Mouse (Mus musculus) cerebellum, adult 9-11 months (tissue): ENCODE results near the gene Snap23.

Experiments used
- DNase-seq: peaks from one replicate; pipeline ENCODE4 v3.0.0; 2022

The Snap23 gene

DNA sequence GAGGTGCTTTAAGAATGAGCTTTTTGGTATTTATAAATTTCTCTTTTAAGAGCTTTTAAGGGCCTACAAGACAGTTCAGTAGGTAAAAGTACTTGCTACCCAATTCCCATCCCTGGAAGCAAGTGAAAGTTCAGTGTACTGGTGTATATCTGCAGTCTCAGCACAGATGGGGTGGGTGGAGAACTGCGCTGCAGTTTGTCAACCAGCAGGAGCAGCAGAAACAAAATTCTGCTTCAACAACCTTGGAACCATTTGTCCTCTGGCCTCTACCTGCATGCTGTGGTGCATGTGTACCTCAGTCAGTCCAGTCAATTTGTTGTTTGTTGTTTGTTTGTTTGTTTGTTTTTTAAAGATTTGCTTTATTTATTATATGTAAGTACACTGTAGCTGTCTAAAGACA, 24.8 kb downstream of the Snap23 start:
- DNase-seq, result no peak

DNA sequence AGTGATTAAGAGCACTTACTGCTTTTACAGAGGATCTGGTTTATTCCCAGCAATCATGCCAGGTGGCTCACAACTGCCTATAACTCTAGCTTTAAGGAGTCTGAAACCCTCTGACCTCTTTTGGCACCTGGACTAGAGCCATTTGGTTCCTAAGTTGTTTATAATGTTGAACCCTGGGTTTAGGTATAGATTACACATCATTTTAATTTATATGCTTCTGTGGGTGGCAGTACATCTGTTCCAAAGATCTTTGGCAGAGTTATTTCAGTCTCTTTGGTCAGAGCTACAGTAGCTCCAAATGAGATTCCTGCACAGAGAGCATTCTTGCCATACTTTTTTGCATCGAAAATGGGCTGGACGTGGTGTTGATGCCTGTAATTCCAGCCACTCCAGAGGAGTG, 30.3 kb downstream of the Snap23 start:
- no peak for DNase-seq

DNA sequence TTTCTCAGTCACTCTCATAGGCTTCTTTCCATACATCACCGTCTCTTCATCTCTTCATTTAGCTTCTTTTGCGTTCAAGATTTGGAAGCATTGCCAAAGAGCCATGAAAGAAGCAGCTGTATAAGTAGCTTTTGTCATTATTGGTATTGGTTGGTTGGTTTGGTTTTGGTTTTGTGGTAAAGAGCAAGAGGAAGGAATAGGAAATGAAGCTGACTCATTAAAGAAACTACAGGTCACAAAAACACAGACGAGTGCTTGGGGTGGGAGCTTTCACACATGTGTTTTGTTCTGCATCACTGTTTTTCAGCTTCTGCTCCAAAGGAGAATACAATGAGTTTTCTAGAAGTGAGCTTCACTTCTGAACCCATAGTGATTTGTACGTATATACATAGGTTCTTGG, 32.0 kb downstream of the Snap23 start:
- DNase-seq, result no peak

DNA sequence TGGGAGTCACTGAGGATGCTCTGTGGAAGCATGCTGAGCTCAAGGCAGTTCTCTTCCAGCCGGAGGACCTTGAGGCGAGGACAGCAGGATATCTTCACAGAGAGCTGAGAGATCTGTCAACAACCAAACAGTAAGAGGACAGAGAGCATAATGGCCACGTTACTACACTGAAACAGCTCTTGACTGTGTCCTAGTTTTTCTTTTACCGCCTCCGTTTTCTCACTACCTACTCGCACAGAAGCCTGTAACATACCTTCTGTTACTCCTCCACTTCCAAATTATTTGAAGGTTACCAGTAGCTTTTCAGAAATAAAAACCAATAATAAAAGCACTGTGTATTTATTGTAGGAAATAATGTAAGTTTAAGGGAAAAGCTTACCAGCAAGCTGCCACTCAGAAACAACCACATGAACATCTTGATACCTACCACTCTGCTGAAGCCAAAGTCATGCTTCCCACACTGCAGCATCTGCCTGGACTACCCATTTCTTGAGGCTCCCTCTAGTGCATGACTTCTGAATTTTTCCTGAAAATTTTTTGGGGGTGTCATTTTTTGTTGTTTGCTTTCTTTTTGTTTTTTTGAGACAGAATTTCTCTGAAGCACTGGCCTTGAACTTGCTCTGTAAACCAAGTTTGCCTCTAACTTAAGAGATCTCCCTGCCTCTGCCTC, 38.7 kb downstream of the Snap23 start:
- no peak for DNase-seq

DNA sequence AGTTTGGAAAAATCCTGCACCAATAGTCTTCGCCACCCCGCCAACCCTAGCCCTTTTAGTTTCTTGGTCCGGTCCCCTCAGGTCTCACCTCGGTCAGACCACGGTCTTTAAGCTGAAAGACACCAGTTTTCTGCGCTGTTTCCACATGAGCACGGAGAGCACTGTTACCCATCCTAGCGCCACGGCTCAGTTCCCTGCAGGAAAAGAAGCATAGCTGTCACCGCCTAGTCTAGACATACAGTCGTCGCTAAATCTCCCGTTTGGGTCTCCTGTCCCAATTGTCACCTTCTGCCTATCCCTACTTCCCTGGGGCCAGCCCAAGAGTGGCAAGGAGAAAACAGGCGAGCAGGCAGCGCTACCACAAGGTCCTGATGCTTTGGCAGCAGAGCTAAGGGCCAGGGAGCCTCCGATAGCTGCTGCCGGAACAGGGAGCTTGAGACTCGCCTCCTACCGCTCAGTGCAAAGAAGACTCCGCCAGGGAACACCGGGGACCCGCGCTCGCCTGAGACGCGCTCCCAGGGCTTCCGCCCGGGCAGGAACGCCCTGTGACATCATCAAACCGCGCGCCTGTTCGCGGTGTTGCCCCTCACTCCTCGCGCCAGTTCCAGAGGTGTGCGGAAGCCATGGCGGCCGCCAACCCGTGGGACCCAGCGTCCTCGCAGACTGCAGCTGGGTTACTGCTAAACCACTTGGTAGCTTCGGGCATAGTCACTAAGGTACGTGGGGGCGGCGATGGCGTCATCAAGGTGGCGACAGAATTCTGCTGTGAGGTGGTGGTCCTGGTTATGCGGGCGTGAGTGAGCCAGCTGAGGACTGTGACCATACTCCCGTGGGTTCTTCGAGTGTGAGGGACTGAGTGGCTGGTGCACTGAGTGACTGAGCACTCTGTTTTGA, 41.6 kb downstream of the Snap23 start, which contains the start of the genes Haus2 and Lrrc57:
Gene Haus2, plus strand, starts transcription at position 554 of the 894 bp plus-strand sequence.
Gene Lrrc57, minus strand, starts transcription at position 691 of the 894 bp plus-strand sequence.
- DNase-seq, result peak; percentile 89

DNA sequence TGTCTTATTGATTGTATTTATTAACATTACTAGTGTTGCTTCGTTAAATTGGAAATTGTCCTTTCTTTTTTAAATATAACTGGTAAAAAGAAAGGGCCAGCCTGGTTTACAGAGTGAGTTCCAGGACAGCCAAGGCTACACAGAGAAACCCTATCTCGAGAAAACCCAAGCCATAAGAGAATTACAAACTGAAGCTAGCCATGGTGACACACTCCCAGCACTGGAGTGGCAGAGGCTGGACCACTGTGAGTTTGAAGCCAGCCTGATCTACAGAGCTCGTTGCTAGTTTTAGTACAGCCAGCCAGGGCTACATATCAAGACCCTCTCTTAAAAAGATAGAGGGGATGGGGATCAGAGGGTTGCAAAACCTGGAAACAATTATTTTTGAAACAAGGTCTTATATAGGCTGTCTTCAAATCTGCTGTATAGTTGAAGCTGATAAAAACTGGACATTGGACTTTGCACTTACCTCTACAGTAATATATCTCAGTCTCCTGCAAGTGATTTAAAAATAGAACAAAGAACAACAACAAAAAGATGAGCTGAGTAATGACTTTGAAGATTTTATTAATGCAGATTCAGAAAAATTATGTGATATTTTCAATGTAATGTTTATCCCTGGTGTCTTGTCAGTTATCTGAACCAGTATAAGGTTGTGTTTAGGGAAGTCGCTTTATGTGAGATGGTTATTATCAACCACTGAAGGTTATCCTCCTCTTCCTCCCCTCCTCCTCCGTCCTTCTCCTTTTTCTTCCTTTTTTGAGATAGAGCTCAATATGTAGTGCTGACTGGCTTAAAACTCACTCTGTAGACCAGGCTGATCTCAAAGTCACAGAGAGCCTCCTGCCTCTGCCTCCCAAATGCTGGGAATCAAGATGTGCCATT, 49.0 kb downstream of the Snap23 start:
- no peak for DNase-seq

DNA sequence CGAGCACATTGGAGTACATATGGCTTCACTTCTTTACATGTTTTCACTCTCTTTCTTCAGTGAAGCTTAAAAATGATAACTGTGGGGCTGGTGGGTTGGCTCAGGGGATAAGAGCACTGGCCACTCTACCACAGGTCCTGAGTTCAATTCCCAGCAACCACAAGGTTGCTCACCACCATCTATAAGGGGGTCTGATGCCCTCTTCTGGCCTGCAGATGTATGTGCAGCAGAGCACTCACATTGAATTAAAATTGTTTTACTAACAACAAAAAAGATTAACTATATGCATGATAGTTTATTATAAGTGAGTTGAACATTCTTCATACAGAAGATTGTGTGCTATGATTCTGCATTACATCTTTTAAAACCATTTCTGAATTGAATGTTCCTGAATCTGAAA, 52.1 kb downstream of the Snap23 start:
- DNase-seq, result no peak

DNA sequence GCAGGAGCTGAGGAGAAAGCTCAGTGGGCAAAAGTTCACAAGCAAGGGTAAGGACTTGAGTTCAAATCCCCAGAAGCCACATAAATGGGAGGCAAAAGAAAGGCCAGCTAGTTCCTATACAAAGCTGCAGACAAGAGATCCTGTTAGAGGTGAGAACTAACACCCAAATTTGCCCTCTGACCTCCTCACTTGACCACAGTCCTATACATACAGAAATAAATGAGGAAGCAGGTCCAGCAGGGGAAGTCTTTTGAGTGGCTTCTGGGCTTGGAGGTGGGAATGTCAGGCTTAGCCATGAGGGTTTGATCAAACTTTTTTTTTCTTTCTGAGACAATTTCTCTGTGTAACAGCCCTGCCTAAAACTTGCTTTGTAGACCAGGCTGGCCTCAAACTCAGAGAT, 55.4 kb downstream of the Snap23 start:
- DNase-seq, result no peak

DNA sequence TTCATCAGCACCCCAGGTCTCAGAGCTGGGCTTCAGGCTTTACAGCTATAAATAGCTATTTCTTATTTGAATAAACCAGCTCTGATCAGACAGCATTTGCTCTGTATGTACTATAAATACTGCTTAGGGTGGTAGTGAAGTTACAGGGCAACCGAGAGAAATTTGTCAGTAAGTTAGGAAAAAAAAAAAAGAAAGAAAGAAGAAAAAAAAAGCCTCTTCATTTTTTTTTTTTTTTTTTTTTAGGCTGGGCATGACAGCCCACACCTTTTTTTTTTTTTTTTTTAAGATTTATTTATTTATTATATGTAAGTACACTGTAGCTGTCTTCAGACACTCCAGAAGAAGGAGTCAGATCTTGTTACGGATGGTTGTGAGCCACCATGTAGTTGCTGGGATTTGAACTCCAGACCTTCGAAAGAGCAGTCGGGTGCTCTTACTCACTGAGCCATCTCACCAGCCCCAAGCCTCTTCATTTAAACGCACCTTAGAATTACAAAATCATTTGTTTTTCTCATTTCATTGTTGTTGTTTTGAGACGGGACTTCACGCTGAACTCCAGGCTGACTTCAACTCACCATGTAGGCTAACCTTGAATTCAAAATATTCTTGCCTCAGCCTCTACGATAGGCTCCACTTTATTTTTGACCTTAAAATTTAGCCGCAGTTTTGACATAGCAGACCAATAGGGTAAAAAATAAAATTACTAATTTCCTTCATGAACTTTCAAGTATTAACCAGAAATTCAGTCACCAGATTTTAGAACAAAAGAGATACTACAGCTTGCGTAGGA, 60.8 kb downstream of the Snap23 start:
- DNase-seq, result no peak

DNA sequence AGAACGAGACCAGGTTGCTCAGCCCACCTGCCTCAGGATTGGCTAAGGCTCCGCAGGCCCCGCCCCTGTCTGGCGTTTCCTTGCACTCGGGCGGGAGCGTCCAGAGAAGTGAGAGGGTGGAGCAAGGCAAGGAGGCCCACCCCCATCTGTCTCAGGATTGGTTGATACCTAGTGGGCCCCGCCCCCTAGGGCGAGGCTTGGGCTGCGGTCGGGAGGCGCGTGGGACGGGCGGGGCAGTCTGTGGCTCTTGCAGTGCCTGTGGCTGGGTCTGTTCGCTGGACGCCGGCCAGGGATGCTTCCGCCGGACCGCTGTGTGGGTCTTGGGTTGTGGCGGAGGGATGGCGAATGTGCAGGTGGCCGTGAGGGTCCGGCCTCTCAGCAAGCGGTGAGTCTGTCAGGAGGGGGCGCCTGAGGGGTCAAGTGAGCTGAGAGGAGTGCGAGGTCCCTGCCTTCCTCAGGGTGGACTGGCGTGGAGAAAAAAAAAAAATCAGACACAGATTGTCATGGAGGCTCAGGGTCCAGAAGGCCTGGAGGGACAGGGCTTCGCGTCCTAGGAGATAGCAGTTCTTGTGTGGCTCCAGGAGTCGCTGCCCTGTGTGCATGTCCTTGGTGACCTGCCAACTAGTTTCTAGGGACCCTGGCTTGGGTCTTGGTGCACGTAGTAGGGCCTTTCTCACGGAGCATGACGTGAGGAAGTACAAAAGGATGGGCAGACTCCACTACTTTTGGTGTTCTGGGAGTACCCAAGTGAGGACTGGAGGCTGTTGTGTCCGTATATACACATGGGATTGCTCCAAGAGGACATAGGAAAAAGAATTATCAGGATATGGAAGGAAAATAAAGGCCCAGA, 61.6 kb downstream of the Snap23 start, which contains the start of gene Stard9:
Gene Stard9, plus strand, starts transcription at position 236 of the 850 bp plus-strand sequence.
- peak; percentile 99 for DNase-seq

DNA sequence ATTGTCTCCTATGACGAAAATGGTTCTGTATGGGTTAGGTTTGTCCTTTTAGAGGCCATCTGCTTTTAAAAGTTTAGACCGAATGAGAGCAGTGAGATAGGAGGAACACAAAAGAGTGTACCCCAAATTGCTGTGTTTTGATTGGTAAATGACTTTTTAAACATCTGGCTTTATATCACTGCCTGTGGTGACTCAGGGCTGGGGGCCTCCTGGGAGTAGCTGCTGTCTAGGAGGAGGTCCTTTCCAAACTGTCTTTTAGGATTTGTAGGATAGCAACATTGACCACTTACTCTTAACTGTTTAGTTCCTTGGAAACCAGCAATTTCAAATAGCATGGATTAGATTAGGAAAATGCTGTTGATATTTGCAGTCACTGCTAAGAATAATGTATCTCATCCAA, 62.8 kb downstream of the Snap23 start:
- DNase-seq, result no peak

DNA sequence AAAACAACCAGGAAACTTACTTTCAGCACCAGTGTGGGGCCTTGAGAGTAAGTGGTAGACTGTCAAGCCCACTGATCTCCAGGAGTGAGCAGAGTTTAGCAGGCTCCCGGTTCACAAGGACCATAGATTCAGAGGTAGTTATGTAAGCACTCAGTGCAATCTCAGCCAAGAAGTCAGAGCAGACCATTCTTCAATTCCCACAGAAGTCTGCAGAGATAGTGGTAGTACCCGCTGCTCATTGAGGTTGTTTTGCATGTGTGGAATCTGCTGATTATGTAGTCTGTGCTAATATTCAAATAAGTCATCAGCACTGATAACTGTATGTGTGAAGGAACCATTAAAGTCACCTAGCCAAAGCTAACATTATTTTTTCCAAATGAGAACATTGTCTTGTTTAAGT, 63.2 kb downstream of the Snap23 start:
- no peak for DNase-seq

DNA sequence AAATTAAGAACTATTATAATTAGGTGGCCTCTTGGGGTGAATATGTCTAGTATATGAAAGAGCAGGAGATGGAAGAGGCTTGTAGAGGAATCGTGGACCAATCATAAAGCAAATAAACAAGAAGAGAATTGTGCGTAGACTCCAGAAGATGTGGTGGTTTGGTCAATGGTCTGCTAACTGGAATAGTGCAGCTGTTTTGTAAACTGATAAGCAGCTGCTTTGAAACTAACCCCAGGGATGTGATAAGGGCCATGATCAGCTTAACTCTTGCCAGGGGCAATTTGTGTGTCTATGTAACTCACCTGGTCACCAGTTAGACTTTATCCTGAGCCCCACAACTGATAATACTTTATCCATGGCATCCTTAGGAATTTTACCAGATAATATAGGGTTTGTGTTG, 64.0 kb downstream of the Snap23 start:
- DNase-seq, result no peak

DNA sequence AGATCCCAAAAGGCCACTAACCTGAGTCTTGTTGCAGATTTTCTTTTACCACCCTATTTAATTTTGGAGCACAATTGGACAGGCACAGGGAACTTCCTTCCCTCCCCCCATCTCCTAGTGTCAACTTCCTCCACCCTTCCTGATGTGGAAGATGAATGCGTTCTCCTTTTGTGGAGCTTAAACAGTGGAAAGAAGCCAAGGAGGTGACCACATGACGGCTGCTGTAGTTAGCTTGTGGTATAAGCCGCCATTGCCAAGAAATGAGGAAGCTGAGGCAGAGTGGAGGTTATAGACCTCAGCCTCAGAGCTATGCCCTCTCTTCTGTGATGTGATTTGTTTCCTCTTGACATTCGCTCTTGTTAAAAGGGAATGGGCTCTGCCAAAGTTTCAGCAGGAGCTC, 64.5 kb downstream of the Snap23 start:
- DNase-seq, result no peak

DNA sequence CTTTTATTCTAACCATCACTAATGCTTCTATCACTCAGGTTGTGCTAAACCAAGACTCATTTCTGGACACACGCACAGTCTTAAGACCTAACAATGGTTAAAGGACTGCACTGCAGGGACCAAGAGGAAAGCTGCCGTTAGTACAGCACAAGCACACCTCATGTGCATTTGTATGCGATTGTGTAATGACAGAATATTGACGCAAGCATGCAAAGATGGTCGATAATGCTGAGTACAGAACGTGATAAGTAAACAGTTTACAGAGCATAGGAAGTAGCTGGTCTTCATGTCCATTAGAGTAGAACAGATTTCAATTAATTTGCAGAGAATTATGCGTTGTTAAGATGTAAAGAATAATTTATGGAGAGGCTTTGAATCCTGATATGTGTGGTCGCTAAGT, 73.4 kb downstream of the Snap23 start:
- no peak for DNase-seq

DNA sequence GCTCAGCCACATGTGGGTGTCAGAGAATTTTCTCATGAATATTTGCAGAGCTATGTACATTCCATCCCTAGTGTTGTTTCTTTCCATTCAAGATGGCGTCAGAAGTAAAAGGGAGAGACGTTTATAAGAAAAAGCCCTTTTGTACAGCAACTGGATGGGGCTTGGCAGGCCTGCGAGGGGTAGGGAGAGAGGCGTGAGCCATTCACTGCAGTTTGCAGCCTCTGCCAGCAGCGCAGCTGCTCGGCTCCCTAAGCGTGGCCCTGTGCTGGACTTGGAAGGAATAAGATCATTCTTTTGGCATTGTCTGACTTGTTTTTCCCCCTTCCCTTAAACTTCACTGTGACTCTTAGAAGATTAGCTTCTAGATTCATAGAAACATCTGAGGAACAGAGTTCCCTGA, 76.4 kb downstream of the Snap23 start:
- DNase-seq, result no peak

DNA sequence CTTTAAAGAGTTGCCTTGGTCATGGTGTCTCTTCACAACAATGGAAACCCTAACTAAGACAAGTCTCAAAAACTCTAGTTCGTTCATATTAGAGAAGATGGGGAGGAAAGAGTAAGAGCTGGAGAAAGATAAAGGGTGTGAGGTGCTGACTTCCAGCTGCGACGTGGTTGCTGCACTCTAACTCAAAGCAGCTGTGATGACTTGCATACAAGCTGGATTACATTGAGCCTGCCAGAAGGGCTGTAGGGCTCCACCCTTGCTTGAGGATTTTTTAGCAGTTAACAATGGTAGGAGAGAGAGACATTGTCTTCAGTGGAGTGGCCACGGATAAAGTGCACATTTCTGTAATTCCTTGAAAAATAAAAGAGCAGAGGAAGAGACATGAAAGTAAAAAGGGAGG, 79.3 kb downstream of the Snap23 start:
- DNase-seq, result no peak
